Mouse (Mus musculus) forebrain, embryonic 11.5 days (tissue): Measurements from ENCODE around the gene Vmn1r41. TPM values are rescaled to one million over a fixed set of nuclear protein-coding genes. Genes with fewer than 3 reads are reported as not detected.

ENCODE experiments used
- ATAC-seq: fragments of 200-750 bp; cut with Nextera tagmentation; replicated peaks from 2 replicates; pipeline ENCODE4 v1.8.0; 2017; ENCODE audit warnings: moderate TSS enrichment; ENCODE audit not compliant: low FRiP score
- DNase-seq: peaks from one replicate; pipeline ENCODE4 v3.0.0-alpha.2; 2017; ENCODE audit warnings: low spot score
- H3K27ac ChIP-seq: fragments of 300-500 bp; sonication (generic); 2 replicates; pipeline ENCODE4 v1.5.1; 2014; ENCODE audit warnings: low read depth, low read length
- H3K27me3 ChIP-seq: fragments of 300-500 bp; sonication (generic); 2 replicates; pipeline ENCODE4 v1.6.1; 2014; ENCODE audit warnings: mild to moderate bottlenecking, low read length, mixed read lengths; ENCODE audit not compliant: control insufficient read depth, insufficient read depth
- H3K36me3 ChIP-seq: fragments of 300-500 bp; sonication (generic); 2 replicates; pipeline ENCODE4 v1.6.1; 2014; ENCODE audit warnings: mild to moderate bottlenecking, low read length, moderate library complexity, mixed read lengths; ENCODE audit not compliant: control insufficient read depth, insufficient read depth
- H3K4me1 ChIP-seq: fragments of 300-500 bp; sonication (generic); replicated peaks from 2 replicates; pipeline ENCODE4 v1.6.1; 2014; ENCODE audit warnings: low read length, mixed read lengths; ENCODE audit not compliant: control insufficient read depth, insufficient read depth
- H3K4me2 ChIP-seq: fragments of 300-500 bp; sonication (generic); 2 replicates; pipeline ENCODE4 v1.6.1; 2014; ENCODE audit warnings: low read depth, mild to moderate bottlenecking, low read length, moderate library complexity, mixed read lengths; ENCODE audit not compliant: severe bottlenecking
- H3K4me3 ChIP-seq: fragments of 300-500 bp; sonication (generic); 2 replicates; pipeline ENCODE4 v1.5.1; 2014; ENCODE audit warnings: low read depth, low read length
- H3K9ac ChIP-seq: fragments of 300-500 bp; sonication (generic); 2 replicates; pipeline ENCODE4 v1.6.1; 2014; ENCODE audit warnings: low read length
- H3K9me3 ChIP-seq: fragments of 300-500 bp; sonication (generic); 2 replicates; pipeline ENCODE4 v1.6.1; 2016; ENCODE audit warnings: low read length, mixed read lengths; ENCODE audit not compliant: control insufficient read depth
- WGBS: fragments of 180-500 bp; shearing (Covaris S2); extraction: QIAGEN DNeasy Blood & Tissue Kit; methylation state at CpG from one replicate; pipeline ENCODE4 v1.1.7; 2014; 5-methylcytosine and 5-hydroxymethylcytosine counted together
- polyA plus RNA-seq: library from polyadenylated mRNA; unstranded; fragments of >200 nt; fragmentation: Nextera tagmentation; extraction: Ambion mirVana; gene quantifications from 2 replicates; pipeline ENCODE4 v1.2.1, GENCODE M21; 2014

The Vmn1r41 gene
- not detected in 2 replicates for polyA plus RNA-seq

DNA sequence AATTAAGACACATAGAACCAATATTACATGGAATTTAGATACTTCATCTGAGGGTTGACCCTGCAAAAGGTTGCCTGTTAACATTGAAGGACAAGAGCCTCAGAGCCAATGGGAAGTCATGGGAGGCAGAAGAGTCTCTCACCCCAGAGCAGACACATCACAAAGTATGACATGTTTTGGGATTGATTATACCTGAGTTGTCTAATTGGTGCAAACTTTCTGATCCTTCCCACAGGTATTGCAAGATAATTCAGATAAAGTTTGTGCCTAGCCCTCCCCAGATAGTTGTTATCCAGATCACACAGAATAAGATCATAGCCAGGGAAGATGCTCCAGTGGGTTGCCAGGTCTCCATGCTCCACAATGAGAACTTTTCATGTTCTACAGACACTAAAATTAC is at the start of gene Vmn1r41:
Gene Vmn1r41 (plus strand): TSS at position 301 of the 400 bp plus-strand sequence.
- Histone ChIP-seq H3K9me3 (no peaks in the 10 kb centered on the region; the same call in 1 of the 2 replicates), H3K9ac (no peak within 1 kb of the TSS), H3K4me1 (no peaks in the 10 kb centered on the region), H3K27ac (no peak within 1 kb of the TSS), H3K36me3 (no peaks in the 10 kb centered on the region), H3K4me2 (no peak within 1 kb of the TSS), H3K27me3 (no peaks in the 10 kb centered on the region), H3K4me3 (no peak within 1 kb of the TSS)
- DNase-seq (no peak), ATAC-seq (no peak)

DNA sequence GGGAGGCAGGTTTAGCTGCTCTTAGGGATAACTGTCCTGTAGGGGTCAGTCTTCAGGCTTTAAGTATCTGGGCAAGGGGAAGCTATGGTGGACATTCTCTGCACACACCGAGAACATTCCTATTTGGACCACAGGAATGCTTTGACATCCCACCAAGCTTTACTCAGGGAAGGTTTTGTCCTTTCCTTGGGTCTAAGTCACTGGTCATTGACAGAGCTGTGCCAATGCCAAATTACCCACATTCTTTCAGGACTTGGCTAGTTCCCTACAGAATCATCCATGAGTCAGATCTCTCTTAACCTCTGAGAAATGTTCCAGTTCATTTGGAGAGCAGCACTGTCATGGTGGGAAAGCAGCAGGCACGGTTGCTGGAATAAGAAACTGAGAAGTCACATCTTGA is 33.9 kb upstream of the Vmn1r41 start:
- DNase-seq, result no peak

DNA sequence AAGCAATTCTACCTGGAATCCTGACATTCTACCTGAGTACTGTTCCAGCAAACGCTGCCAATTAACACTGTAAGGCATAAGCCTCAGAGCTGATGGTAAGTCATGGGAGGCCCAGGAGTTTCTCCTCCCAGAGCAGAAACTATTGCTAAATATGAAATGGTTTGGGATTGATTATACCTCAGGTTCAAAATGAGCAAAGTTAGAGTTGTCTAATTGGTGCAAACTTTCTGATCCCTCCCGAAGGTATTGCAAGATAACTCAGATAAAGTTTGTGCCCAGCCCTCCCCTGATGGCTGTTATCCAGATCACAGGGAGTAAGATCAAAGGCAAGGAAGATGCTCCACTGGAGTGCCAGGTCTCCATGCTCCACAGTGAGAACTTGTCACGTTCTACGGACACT is 33.3 kb upstream of the Vmn1r41 start, which contains the start of gene Vmn1r40:
Gene Vmn1r40 (plus strand): TSS at position 301 of the 400 bp plus-strand sequence.
- H3K9me3 ChIP-seq, result no peaks in the 10 kb centered on the region
- WGBS, result 85% methylated on average over 4 of the region's 4 CpGs
- H3K4me2 ChIP-seq, result no peak within 1 kb of the TSS
- DNase-seq, result no peak
- no peak for ATAC-seq
- H3K4me3 ChIP-seq, result no peak within 1 kb of the TSS
- no peak within 1 kb of the TSS for H3K9ac ChIP-seq
- H3K36me3 ChIP-seq, result no peaks in the 10 kb centered on the region
- H3K27ac ChIP-seq, result no peak within 1 kb of the TSS
- H3K27me3 ChIP-seq, result no peaks in the 10 kb centered on the region
- no peaks in the 10 kb centered on the region for H3K4me1 ChIP-seq

More for the DNA sequence above, 33.9 kb upstream of the Vmn1r41 start:
- no peak overlapping the region for H3K9ac ChIP-seq
- ATAC-seq, result no peak
- H3K4me3 ChIP-seq, result no peak overlapping the region
- H3K9me3 ChIP-seq, result no peaks in the 10 kb centered on the region
- no peak overlapping the region for H3K4me2 ChIP-seq
- no peak overlapping the region for H3K27ac ChIP-seq
- H3K4me1 ChIP-seq, result no peaks in the 10 kb centered on the region
- no peaks in the 10 kb centered on the region for H3K36me3 ChIP-seq
- 76% methylated on average over 2 of the region's 2 CpGs for WGBS
- H3K27me3 ChIP-seq, result no peaks in the 10 kb centered on the region

DNA sequence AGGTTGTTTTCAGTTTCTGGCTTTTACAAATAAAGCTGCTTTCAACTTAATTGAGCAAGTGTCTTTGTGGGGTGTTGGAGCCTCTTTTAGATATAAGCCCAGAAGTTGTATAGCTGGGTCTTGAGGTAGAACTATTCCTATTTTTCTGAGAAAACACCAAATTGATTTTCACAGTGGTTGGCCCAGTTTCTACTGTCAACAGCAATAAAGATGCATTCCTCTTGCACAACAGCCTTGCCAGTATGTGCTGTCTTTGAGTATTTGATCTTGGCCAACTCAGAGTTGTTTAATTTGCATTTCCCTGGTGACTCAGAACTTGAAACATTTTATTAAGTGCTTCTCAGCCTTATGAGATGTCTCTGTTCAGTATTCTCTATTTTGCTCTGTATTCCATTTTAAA is 22.5 kb upstream of the Vmn1r41 start:
- Histone ChIP-seq H3K9ac (no peak overlapping the region), H3K4me2 (no peak overlapping the region), H3K27ac (no peak overlapping the region), H3K4me3 (no peak overlapping the region), H3K9me3 (no peaks in the 10 kb centered on the region), H3K4me1 (no peaks in the 10 kb centered on the region), H3K27me3 (no peaks in the 10 kb centered on the region), H3K36me3 (no peaks in the 10 kb centered on the region)
- ATAC-seq, result no peak
- DNase-seq, result no peak

DNA sequence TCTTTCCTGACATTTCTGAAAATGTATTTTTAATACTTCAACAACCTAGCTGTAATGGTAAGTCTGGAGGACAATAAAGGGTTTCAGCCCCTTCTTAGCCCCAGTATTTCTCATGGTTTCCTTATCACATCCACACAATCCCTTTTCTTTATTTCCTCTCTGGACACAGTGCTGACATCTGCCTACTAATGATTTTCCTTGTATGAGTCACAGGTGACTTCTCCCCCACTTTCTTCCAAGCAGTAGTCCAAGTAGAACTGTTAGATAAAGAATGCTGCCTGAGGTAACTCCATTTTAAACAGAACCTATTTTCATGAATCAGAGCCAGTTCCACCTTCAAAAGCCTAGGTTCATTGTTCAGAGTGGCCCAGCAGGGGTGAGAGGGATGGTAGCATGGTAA is 2.2 kb downstream of the Vmn1r41 start:
- no peak overlapping the region for H3K4me3 ChIP-seq
- H3K9ac ChIP-seq, result no peak overlapping the region
- ATAC-seq, result no peak
- no peak for DNase-seq
- no peaks in the 10 kb centered on the region for H3K27me3 ChIP-seq
- no peaks in the 10 kb centered on the region for H3K36me3 ChIP-seq
- H3K27ac ChIP-seq, result no peak overlapping the region
- no peaks in the 10 kb centered on the region for H3K4me1 ChIP-seq
- H3K9me3 ChIP-seq, result no peaks in the 10 kb centered on the region; the same call in 1 of the 2 replicates
- H3K4me2 ChIP-seq, result no peak overlapping the region

DNA sequence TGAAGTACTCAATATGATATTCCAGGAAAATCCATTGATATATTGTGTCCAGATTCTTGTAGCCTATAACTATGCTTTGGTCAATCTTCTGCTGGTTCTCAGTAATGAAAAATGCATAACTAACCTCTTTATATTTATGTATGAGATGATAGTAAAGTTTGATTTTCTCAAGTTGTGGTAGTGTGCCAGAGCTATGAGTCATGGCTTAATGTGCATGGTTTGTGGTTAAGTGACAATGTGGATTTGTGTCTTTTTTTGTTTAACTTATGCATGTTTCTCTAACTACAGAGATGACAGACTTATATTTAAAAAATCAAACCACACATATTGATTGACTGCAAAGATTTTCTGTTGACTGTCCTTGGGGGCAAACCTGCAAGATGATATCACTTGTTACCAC is 49.7 kb downstream of the Vmn1r41 start:
- Histone ChIP-seq H3K27me3 (no peaks in the 10 kb centered on the region), H3K9ac (no peak overlapping the region), H3K36me3 (no peaks in the 10 kb centered on the region), H3K4me2 (no peak overlapping the region), H3K9me3 (no peaks in the 10 kb centered on the region), H3K4me1 (no peaks in the 10 kb centered on the region), H3K27ac (no peak overlapping the region), H3K4me3 (no peak overlapping the region)
- ATAC-seq (no peak), DNase-seq (no peak)

Other genes starting within 250 kb of the Vmn1r41 start
- 93.7 and 98.9 TPM in 2 replicates for gene Chchd6, start 145.1 kb upstream of the Vmn1r41 start, polyA plus RNA-seq
- 8.6 and 9.9 TPM in 2 replicates for gene Txnrd3, start 96.8 kb upstream of the Vmn1r41 start, polyA plus RNA-seq
- gene Vmn1r40, start 33.2 kb upstream of the Vmn1r41 start, polyA plus RNA-seq, result not detected in 2 replicates
- gene Vmn1r42, start 135.6 kb downstream of the Vmn1r41 start, polyA plus RNA-seq, result not detected in 2 replicates
- gene Vmn1r43, start 135.6 kb downstream of the Vmn1r41 start, polyA plus RNA-seq, result not detected in 2 replicates
- not detected in 2 replicates for gene Vmn1r44, start 142.9 kb downstream of the Vmn1r41 start, polyA plus RNA-seq
- gene Vmn1r45, start 199.8 kb downstream of the Vmn1r41 start, polyA plus RNA-seq, result not detected in 2 replicates
- gene Vmn1r46, start 228.5 kb downstream of the Vmn1r41 start, polyA plus RNA-seq, result not detected in 2 replicates